Mouse (Mus musculus): ENCODE measurements around the gene Nadk2.

DNA sequence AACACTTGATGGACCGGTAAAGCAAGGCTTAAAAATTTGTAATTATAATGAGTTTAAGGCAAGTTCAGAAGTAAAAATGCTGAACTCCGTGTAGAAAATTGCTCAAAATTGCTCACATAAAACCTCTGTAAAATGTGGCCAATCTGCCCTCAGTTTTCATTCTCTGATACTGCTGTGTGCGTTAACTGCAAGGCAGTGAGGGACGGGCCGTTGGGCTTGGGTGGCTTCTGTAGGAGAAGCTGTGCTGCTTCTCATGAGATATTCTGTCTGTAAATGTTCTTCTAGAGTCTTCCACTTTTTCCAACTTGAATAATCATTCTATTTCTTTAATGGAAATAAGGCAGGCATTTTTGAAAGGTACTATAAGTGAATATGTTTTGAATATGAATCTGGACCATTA lies 8.6 kb downstream of the Nadk2 start:
- no peak for TF ChIP-seq CTCF (IDR thresholded peaks at IDR 0.05; ENCODE audit: low read depth)
- TF ChIP-seq EP300 (optimal IDR thresholded peaks at IDR 0.05), result no peak
